Mouse (Mus musculus): ENCODE results near the gene Rbl1. TPM values are rescaled to one million over a fixed set of nuclear protein-coding genes. Genes with fewer than 3 reads are reported as not detected.
A peak's percentile ranks its signal among the peaks of the same experiment; 100 is the strongest.
"Not testable (repeated sequence)": the region's sequence is repeated elsewhere in the genome, so short reads cannot be mapped to it uniquely, and the experiment has no call there.

Rbl1 gene
- total RNA-seq, 2 experiments from 2014 or later, result 11.8 to 13.3 TPM

- no peak for DNase-seq (ENCODE audit: low spot score in 2 of 2)
Observed at GRCm38 (mm10) chr2:157173555-157173954, 30.8 kb downstream of the Rbl1 start.

DNA sequence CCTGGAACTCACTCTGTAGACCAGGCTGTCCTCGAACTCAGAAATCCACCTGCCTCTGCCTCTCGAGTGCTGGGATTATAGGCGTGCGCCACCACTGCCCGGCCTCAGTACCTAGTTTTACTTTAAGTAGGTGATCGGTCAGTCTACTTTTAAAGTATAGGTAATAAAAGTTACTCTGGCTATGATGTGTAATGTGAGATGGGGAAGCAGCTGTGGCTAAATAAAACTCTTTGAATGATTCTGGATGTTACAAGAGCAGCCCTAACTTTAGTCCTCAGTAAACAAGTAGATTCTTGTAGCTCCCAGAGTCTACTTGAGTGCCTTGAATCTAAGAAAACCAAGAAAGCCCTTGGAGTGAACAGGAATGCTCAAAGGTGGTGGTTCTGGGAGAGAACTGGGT, 31.4 kb downstream of the Rbl1 start:
- no peak for DNase-seq (ENCODE audit: low spot score in 2 of 2)

DNA sequence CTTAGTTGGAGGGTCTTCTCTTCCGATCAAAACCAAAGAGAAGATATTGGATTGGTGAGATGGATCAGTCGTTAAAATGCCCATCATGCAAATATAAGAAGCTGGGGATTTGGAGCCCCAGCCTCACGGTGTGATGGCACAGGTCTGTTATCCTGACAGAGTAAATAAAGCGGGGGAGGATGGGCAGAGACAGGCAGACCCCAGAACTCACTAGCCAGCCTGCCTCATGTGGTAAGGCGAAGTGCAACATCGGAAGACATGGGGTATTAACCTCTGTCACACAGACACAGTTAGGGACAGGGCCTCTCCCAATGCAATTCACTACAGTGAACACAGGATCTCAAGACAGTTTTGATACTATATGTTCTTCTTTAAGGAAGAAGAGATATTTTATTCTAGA, 33.7 kb downstream of the Rbl1 start:
- DNase-seq (ENCODE audit: low spot score in 2 of 2), result no peak

DNA sequence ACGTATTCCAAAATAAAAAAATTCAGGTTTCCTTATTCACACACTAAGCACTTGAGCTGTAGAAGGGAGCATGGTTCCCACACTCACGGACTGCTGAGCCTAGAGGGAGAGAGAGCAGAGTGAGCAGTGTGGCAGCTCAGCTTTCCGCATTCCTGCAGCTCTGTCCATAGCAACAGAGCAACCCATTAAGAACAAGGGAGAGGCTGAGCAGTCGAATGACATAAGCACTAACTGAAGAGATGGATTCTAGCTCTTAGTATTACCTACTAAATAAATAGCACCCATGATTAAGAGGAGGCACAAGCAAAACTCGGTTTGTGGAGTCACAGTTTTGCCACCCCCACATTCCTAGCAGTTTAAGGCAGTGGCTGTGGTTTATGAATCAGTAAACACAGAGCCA, 34.2 kb downstream of the Rbl1 start:
- no peak for DNase-seq (ENCODE audit: low spot score in 2 of 2)

DNA sequence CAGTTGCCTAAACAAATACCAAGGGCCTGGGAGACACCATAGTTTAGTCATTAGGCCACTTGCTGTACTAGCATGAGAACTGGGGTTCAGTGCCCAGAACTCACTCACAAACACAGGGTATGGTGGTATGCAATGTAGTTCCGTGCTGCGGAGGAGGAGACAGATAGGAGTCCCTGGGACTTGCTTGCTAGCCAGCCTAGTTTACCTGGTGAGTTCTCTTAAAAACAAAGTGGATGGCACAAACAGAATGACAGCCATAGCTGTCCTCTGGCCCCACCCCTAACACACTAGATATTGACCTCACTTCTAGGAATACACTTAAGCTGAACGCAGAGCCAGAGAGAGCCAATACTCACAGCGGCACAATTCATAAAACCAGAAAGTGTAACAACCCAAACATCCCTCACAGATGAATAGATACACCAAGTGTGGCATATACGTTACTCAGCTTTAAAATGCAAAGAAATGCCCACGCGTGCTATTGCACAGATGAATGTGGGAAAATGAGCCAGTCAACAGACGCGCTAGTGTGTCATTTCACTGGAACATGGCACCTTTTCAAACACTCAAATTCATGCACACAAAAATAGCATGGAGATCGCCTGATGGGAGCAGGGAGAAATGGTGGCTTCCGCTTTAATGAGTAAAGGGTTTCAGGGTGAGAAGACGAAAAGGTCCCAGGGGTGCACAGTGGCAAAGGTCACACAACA, 37.8 kb downstream of the Rbl1 start:
- DNase-seq (ENCODE audit: low spot score in 2 of 2), result no peak

- not testable (repeated sequence) for DNase-seq (ENCODE audit: low spot score in 2 of 2)
Observed at GRCm38 (mm10) chr2:157165312-157166224, 38.8 kb downstream of the Rbl1 start.

GRCm38 (mm10) chr2:157164101-157164500, 40.2 kb downstream of the Rbl1 start:
- DNase-seq (ENCODE audit: low spot score in 2 of 2), result no peak

GRCm38 (mm10) chr2:157156079-157156478, 48.3 kb downstream of the Rbl1 start:
- no peak for DNase-seq (ENCODE audit: low spot score in 2 of 2)

DNA sequence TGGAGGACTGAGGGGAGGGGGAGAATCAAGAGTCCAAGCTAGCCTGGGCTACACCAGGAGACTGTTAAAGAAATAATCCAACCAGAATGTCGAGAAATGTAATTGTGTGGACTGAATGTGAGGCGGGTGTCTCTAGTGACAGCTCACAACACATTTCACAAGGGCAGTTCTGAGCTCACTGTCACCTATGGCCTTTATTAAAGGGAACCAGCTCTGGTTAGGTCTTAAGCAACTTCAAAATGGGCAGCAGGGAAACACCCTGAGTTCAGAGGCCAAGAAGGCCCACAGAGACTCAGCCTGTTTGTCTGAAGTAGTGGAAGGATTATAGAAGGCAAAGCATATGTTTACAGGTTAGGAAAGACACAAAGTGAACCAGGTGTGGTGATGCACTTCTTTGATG, 51.1 kb downstream of the Rbl1 start:
- DNase-seq (ENCODE audit: low spot score in 2 of 2), result no peak

DNA sequence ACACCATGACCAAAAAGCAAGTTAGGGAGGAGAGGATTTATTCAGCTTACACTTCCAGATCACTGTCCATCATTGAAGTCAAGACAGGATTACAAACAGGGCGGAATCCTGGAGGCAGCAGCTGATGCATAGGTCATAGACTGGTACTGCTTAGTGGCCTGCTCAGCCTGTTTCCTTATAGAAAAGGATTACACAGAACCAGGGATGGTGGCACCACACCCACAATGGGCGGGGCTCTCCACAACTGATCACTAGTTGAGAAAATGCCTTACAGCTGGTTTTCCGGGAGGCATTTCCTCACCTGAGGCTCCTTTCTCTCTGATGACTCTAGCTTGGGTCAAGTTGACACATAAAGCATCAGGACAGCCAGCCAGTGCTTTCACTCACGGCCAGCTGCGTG, 55.9 kb downstream of the Rbl1 start:
- no peak for DNase-seq (ENCODE audit: low spot score in 2 of 2)

GRCm38 (mm10) chr2:157147397-157148020, 56.8 kb downstream of the Rbl1 start:
- DNase-seq (ENCODE audit: low spot score in 2 of 2), result no peak

DNA sequence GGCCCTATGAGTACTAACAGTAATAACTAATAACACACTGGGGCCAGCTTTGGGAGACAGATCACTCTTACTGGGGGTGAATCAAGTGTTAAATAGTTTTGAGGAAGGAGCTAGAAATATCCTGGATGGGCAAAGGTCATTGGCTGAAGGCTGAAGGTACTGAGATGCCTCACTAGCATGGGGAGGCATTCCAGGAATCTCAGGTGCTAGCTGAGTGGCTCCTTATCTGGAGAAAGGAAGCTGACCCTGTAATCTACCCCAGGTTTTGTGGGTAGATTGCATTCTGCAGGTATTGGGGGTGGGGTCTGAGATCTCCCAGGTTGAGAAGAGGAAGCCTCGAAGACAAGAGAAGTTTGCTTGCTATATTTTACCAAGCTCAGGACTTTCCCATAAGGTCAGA, 59.2 kb downstream of the Rbl1 start:
- no peak for DNase-seq (ENCODE audit: low spot score in 2 of 2)

DNA sequence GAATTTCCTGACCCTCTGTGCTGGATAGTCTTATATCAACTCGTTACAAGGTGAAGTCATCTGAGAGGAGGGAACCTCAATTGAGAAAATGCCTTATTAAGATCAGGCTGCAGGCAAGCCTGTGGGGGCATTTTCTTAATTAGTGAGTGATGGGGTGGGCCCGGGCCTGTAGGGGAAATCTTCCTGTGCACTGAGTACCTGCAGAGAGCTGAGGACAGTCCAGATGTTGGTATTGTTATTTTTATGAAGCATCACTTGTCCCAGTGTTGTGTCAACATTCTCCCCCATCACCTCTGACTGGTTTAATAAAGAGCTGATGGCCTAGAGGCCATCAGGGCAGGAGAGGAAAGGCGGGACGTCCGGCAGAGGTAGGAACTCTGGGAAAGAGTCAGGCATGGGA, 60.2 kb downstream of the Rbl1 start:
- DNase-seq (ENCODE audit: low spot score in 2 of 2), result no peak

DNA sequence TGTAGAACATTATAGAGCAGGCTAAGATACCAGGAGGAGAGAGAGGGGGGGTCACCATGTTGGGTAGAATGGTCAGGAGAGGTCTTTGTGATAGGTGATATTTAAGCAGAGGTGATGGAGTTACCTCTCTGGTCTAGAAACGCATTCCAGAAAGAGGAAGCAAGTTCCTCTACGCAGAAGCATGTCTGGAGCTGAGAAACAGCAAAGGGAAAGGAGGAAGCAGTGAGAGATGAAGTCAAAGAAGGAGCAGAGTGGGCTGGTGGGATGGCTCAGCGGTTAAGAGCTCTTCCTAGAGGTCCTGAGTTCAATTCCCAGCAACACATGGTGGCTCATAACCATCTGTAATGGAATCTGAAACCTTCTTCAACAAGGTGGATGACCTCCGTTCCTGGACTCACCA, 62.4 kb downstream of the Rbl1 start:
- no peak for DNase-seq (ENCODE audit: low spot score in 2 of 2)

DNA sequence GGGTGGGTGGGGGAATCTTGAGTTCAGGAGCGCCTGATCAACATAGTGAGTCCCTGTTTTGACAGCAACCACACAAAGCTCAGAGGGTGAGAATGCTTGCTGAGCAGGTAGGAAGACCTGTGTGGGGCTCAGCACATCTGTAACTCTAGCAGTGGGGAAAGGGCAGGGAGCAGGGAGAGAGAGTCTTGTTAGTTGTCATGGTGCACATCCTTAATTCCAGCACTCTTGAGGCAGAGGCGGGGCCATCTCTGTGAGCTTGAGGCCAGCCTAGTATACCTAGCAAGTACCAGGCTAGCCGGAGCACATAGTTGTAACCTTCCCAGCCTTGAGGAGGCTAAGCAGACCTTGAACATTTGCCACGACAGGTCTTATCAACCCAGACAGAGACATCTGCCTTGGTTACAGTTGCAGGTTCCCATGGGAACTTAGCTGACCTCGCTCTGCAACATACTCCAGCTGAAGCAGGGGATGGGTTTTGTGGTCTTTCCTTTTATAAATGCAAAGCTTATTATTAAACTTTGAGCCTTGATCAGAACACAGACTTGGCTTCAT, 65.0 kb downstream of the Rbl1 start:
- no peak for DNase-seq (ENCODE audit: low spot score in 2 of 2)

GRCm38 (mm10) chr2:157138808-157139207, 65.5 kb downstream of the Rbl1 start:
- DNase-seq (ENCODE audit: low spot score in 2 of 2), result no peak

GRCm38 (mm10) chr2:157137959-157138731, 66.2 kb downstream of the Rbl1 start:
- no peak for DNase-seq (ENCODE audit: low spot score in 2 of 2)

GRCm38 (mm10) chr2:157136646-157137045, 67.7 kb downstream of the Rbl1 start:
- no peak for DNase-seq (ENCODE audit: low spot score in 2 of 2)

DNA sequence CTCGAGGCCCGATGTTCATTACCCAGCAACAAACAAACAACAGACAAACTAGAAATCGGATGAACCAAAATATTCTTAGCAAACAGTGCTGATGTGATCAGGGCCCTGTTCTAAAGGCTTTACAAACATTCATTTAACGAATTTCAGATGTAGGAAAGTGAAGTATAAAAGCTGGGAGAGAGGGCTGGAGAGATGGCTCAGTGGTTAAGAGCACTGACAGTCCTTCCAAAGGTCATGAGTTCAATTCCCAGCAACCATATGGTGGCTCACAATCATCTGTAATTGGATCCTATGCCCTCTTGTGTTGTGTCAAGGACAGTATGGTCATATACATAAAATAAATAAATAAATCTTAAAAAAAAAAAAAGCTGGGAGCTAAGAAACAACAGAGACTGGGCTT, 68.2 kb downstream of the Rbl1 start:
- DNase-seq (ENCODE audit: low spot score in 2 of 2), result no peak

- DNase-seq (ENCODE audit: low spot score in 2 of 2), result no peak
Observed at GRCm38 (mm10) chr2:157135529-157136120, 68.7 kb downstream of the Rbl1 start.

DNA sequence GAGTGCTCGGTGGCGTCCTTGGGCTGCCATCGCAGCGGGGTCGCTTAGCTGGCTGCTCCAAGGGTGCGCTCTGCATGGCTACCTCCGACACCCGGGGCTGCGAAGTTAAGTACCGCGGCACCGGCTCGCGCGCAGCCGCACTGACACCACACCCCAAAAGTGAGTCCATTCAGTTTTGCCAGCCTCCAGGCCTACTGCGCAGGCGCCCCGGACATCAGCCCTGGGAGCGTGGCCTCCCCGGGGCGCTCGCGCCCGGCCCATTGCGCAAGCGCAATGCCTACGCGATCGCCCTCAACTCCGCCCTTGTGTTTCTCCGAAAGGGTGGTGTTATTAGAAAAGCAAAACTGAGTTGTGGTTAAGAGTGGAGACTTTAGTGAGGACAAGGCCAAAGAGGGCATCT, 69.3 kb downstream of the Rbl1 start, which contains the start of gene Samhd1:
Samhd1 (minus strand) TSS at position 252 of the 400 bp plus-strand sequence.
- peak; percentile 89 to 94 for DNase-seq (ENCODE audit: low spot score in 2 of 2)

All from gastrocnemius, postnatal 4 days (tissue).